Mouse (Mus musculus) heart, adult 2 months (tissue): ENCODE results near the gene Ints7. TPM values are rescaled to one million over a fixed set of nuclear protein-coding genes. Genes with fewer than 3 reads are reported as not detected.

Experiments
- DNase-seq, 2 experiments: peaks; one replicate each; pipeline ENCODE4 v3.0.0; 2021
- H3K27ac ChIP-seq: fragments of 200-600 bp; 2 replicates; pipeline ENCODE4 v1.8.1; 2022
- H3K27me3 ChIP-seq: fragments of 200-500 bp; 2 replicates; pipeline ENCODE4 v1.6.1; 2012; ENCODE audit warnings: mild to moderate bottlenecking, low read length, inconsistent platforms, mixed read lengths; ENCODE audit not compliant: control insufficient read depth, insufficient read depth
- H3K36me3 ChIP-seq: fragments of 200-500 bp; 2 replicates; pipeline ENCODE4 v1.6.1; 2012; ENCODE audit warnings: low read length, inconsistent platforms; ENCODE audit not compliant: control insufficient read depth, insufficient read depth
- H3K4me1 ChIP-seq: fragments of 200-500 bp; 2 replicates; pipeline ENCODE4 v1.6.1; 2011; ENCODE audit warnings: low read length; ENCODE audit not compliant: control insufficient read depth, insufficient read depth
- H3K4me3 ChIP-seq: fragments of 200-600 bp; 2 replicates; pipeline ENCODE4 v1.8.1; 2022
- H3K79me2 ChIP-seq: fragments of 200-500 bp; replicated peaks from 2 replicates; pipeline ENCODE4 v1.6.1; 2012; ENCODE audit warnings: mild to moderate bottlenecking, inconsistent platforms, low read length, moderate library complexity, mixed read lengths; ENCODE audit not compliant: control insufficient read depth, insufficient read depth
- H3K9ac ChIP-seq: fragments of 200-500 bp; 2 replicates; pipeline ENCODE4 v1.6.1; 2012; ENCODE audit warnings: low read depth, mild to moderate bottlenecking, control low read depth, inconsistent platforms, low read length, mixed read lengths
- CTCF ChIP-seq: fragments of 200-600 bp; IDR thresholded peaks from 2 replicates; pipeline ENCODE4 v1.8.1; 2022; ENCODE audit warnings: antibody characterized with exemption, mild to moderate bottlenecking, moderate library complexity
- EP300 ChIP-seq: fragments of 200-500 bp; IDR thresholded peaks from 2 replicates; pipeline ENCODE4 v1.6.1; 2011; ENCODE audit warnings: low read depth, low read length, control low read depth; ENCODE audit not compliant: insufficient read depth
- POLR2A ChIP-seq: fragments of 200-500 bp; IDR thresholded peaks from 2 replicates; pipeline ENCODE4 v1.6.1; 2011; ENCODE audit warnings: mild to moderate bottlenecking, low read depth, low read length, control low read depth; ENCODE audit not compliant: insufficient read depth
- WGBS: fragments of 180-500 bp; shearing (Covaris S2); methylation state at CpG from one replicate; pipeline ENCODE4 v1.1.7; 2018; 5-methylcytosine and 5-hydroxymethylcytosine counted together
- intact Hi-C: fragments of 180-260 bp; cut with DNase I; formaldehyde crosslinking; loops from one replicate; pipeline ENCODE4 v1.15.1; 2025
- polyA plus RNA-seq: library from polyadenylated mRNA; depleted of rRNA; stranded (reverse); fragments of >200 nt; gene quantifications from 2 replicates; pipeline ENCODE4 v1.2.3, GENCODE M21; 2012
- total RNA-seq, 2 experiments: library from RNA; stranded (reverse); gene quantifications; 2 replicates each; pipeline ENCODE4 v1.2.3; 2021

Gene Ints7
- total and polyA plus RNA-seq, 3 experiments: 9.5 to 16.3 (median 11.2) TPM

DNA sequence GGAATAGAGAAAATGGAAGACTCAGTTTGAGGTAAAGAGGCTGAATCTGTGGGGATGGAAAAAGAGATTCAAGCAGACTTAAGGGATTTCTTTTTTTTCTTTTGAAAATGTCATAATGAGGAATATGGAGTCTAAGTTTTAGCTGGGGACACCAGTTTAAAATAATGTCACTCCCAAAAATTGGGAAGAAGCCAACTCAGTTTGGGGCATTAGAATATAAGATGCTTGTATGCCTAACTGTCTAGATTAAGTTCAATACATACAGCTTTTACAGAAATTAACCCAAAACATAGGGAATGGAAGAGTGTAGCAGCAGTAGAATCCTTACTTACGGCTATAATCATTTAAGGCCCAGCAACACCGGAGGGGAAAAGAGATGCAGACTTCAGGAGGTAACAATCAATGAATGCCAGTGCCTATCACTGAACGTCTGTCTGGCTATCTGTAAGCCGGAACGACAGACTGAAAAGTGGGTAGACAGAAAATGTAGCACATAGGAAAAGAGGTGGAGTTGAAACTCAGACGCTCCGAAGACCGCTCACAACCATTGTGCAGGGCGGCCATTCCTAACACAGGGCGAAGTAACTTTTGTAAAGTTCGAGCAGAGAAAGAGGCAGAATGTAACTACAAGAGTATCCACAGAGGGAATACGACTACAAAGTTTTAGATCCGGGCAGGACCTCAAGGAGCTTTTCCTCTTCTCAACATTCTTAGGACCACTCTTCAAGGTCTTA is 1.4 kb upstream of the Ints7 start:
- Histone ChIP-seq H3K9ac (no peak overlapping the region), H3K4me3 (no peak overlapping the region; the same call in 1 of the 2 replicates), H3K27me3 (no peaks in the 10 kb centered on the region), H3K79me2 (peaks cover 2% of the 10 kb centered on the region; the same call in 1 of the 2 replicates), H3K4me1 (peaks cover 2% of the 10 kb centered on the region; the same call in 1 of the 2 replicates), H3K36me3 (peaks cover 3% of the 10 kb centered on the region; the same call in 1 of the 2 replicates), H3K27ac (no peak overlapping the region)
- intact Hi-C loops: no loop called here
- DNase-seq: no peak
- TF ChIP-seq CTCF: no peak
- no peak for TF ChIP-seq POLR2A
- WGBS: 11% methylated on average over 13 of the region's 13 CpGs

- under 1% methylated on average over 52 of the region's 52 CpGs for WGBS
- TF ChIP-seq POLR2A: no peak
- no peak for TF ChIP-seq EP300
- TF ChIP-seq CTCF: no peak
- H3K27ac ChIP-seq: no peak overlapping the region
- H3K27me3 ChIP-seq: no peaks in the 10 kb centered on the region
- intact Hi-C loops: loop anchor here (5.0 kb wide), 1 partner anchor 142 kb away; the partner anchor contains the start of gene Lpgat1
- H3K4me1 ChIP-seq: peaks cover 2% of the 10 kb centered on the region; the same call in 1 of the 2 replicates
- DNase-seq: no peak
- peak overlapping the region; percentile 44 for H3K9ac ChIP-seq
- H3K4me3 ChIP-seq: peak overlapping the region; percentile 84
- H3K79me2 ChIP-seq: peaks cover 2% of the 10 kb centered on the region
- peaks cover 3% of the 10 kb centered on the region; the same call in 1 of the 2 replicates for H3K36me3 ChIP-seq
These were observed 472 bp upstream of the Ints7 start for GRCm38 (mm10) chr1:191574871-191575457.

GRCm38 (mm10) chr1:191579524-191579923 is 4.1 kb downstream of the Ints7 start:
- Histone ChIP-seq H3K4me3 (no peak overlapping the region), H3K4me1 (peaks cover 2% of the 10 kb centered on the region; the same call in 1 of the 2 replicates), H3K27me3 (no peaks in the 10 kb centered on the region), H3K36me3 (peaks cover 3% of the 10 kb centered on the region; the same call in 1 of the 2 replicates), H3K27ac (no peak overlapping the region), H3K9ac (no peak overlapping the region), H3K79me2 (peaks cover 4% of the 10 kb centered on the region)
- WGBS: 90% methylated on average over 3 of the region's 3 CpGs
- TF ChIP-seq EP300: no peak
- no peak for TF ChIP-seq POLR2A
- TF ChIP-seq CTCF: no peak
- DNase-seq: no peak
- intact Hi-C loops: loop anchor here (5.0 kb wide), 1 partner anchor 138 kb away; the partner anchor contains the start of gene Lpgat1

- WGBS: 81% methylated on average over 4 of the region's 4 CpGs
- Histone ChIP-seq H3K4me1 (peaks cover under 1% of the 10 kb centered on the region; the same call in 1 of the 2 replicates), H3K4me3 (no peak overlapping the region), H3K36me3 (no peaks in the 10 kb centered on the region), H3K27me3 (no peaks in the 10 kb centered on the region), H3K79me2 (peaks cover 4% of the 10 kb centered on the region), H3K9ac (no peak overlapping the region), H3K27ac (no peak overlapping the region)
- no peak for DNase-seq
- intact Hi-C loops: no loop called here
- no peak for TF ChIP-seq EP300
- no peak for TF ChIP-seq POLR2A
- TF ChIP-seq CTCF: no peak
These were observed 6.2 kb downstream of the Ints7 start for GRCm38 (mm10) chr1:191581641-191582040.

- WGBS: 94% methylated on average over 4 of the region's 4 CpGs
- H3K27me3 ChIP-seq: no peaks in the 10 kb centered on the region
- DNase-seq: no peak
- TF ChIP-seq CTCF (no peak), POLR2A (no peak), EP300 (no peak)
- H3K4me1 ChIP-seq: no peaks in the 10 kb centered on the region
- H3K4me3 ChIP-seq: no peak overlapping the region
- intact Hi-C loops: no loop called here
- no peak overlapping the region for H3K27ac ChIP-seq
- H3K36me3 ChIP-seq: peaks cover 2% of the 10 kb centered on the region; the same call in 1 of the 2 replicates
- no peak overlapping the region for H3K9ac ChIP-seq
- peaks cover 2% of the 10 kb centered on the region for H3K79me2 ChIP-seq
These were observed 8.4 kb downstream of the Ints7 start for GRCm38 (mm10) chr1:191583836-191584235.

DNA sequence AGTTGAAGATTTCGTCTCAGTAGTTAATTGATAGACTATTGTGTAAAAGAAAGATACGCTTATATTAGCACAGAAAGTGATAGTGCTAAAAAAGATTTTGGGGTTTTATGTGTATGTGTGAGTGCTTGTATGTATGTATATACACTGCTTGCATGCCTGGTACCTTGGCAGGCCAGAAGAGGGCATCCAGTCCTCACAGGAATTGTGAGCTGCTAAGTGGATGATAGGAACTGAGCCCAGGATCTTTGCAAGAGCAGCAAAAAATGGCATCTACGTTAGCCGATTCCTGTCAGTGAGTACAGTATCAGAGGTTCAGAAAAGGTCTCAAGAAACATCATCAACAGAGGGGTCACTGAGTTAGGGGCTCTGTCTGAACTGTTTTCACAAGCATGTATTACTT is 9.0 kb downstream of the Ints7 start:
- WGBS: 80% methylated on average over 4 of the region's 4 CpGs
- Histone ChIP-seq H3K9ac (no peak overlapping the region), H3K36me3 (peaks cover 2% of the 10 kb centered on the region; the same call in 1 of the 2 replicates), H3K4me3 (no peak overlapping the region), H3K27ac (no peak overlapping the region), H3K27me3 (no peaks in the 10 kb centered on the region), H3K4me1 (no peaks in the 10 kb centered on the region), H3K79me2 (peaks cover 2% of the 10 kb centered on the region)
- no peak for DNase-seq
- TF ChIP-seq POLR2A: no peak
- peak; percentile 28 for TF ChIP-seq CTCF
- TF ChIP-seq EP300: no peak
- intact Hi-C loops: no loop called here
